Mouse (Mus musculus): ENCODE measurements around the gene Iqschfp. TPM values are rescaled to one million over a fixed set of nuclear protein-coding genes. Genes with fewer than 3 reads are reported as not detected.
A peak's percentile ranks its signal among the peaks of the same experiment; 100 is the strongest.

Gene Iqschfp
- total RNA-seq, 2 experiments from 2014 or later = not detected

DNA sequence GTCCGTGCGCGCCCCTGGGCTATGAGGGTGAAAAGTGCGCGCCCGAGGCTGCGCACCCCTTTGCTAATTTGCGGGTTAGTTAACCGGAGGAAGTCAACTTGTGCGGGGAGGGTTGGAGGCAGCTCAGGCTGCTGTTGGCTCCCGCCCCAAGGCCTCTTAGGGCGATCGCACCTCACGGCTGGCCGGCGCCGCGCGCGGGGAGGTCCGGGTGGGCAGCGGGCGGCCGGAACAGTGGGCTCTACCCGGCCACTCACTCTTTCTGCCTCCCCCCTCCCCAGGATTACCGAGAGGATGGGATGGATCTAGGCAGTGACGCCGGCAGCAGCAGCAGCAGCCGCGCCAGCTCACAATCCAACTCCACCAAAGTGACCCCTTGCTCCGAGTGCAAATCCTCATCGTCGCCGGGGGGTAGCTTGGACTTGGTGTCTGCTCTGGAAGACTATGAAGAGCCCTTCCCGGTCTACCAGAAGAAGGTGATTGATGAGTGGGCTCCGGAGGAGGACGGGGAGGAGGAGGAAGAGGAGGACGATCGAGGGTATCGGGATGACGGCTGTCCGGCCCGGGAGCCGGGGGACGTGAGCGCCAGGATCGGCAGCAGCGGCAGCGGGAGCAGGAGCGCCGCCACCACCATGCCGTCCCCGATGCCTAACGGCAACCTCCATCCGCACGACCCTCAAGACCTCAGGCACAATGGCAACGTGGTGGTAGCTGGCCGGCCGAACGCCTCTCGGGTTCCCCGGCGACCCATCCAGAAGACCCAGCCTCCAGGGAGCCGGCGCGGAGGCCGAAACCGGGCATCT is 602.5 kb downstream of the Iqschfp start:
- DNase-seq = peak; percentile 20

GRCm38 (mm10) chr3:68495096-68495735 is 603.2 kb downstream of the Iqschfp start:
- DNase-seq = peak; percentile 53

DNA sequence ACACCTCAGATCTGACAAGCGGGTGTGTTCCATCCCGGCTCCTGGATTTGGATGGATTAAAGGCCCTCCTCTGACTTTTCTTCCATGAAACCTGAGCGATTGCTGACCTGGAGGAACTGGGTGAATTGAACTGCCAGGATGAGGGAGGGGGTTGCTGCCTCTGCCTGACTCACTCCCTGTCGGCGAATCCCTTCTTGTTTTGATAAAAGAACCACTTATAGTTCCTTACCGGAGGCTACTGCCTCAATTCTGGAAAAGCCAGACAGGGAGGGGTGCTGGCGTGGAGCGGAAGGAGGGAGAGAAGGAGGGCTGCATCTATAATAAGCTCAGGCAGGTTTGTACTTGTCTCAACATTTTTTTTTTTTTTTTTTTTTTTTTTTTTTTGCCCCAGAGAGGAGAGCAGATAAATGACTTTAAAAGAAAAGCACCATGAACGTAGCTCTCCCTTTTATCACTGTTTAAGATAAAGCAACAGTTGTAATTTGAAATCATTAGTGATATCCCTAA is 603.8 kb downstream of the Iqschfp start:
- no peak for DNase-seq

DNA sequence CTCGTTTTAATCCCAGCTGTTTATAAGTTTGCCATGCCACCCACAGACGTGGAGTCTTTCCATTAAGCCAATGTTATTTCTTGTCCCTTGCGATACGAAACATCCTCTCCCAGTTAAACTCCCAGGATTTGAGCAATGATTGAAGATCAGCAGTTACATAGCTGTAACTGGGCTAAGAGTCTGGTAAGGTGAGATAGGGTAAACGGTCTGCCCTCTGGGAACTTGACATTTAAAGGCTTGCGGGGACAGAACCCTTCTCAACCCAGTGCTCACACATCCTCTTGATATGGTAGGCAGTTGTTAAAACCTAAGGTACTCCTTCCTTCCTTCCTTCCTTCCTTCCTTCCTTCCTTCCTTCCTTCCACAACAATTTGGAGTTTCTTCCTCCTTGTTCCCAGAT is 604.5 kb downstream of the Iqschfp start:
- DNase-seq = no peak

DNA sequence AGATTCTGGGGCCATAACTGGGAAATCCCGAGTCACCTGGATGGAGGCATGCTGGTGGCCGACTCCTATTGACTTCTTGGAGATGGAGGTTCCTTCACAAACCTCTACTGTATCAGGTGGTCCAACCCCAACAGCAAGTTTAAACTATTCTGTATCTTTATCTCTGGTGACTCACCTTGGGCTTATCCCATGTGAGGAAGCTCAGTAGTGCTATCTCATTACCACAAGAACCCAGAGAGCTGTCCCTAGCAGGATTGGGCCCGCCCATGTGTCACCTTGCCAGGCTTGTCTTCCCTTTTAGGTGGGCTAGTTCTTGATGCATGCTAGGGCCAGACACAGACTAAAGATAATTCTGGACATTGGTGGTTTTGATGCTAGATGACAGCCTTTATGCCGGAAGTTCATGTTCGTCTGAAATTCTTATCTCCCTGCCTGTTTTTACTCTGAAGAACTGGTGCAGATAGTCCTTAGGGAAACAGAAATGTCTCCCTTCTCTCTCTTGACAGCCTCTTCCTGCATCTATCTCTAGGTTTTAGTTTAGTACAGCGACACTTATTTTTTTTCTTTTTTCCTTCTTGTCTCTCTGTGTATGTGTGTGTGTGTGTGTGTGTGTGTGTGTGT is 607.6 kb downstream of the Iqschfp start:
- DNase-seq = no peak

GRCm38 (mm10) chr3:68504838-68505237 is 612.8 kb downstream of the Iqschfp start:
- no peak for DNase-seq

- peak; percentile 26 for DNase-seq
Observed at GRCm38 (mm10) chr3:68506769-68507318, 614.8 kb downstream of the Iqschfp start.

- DNase-seq = peak; percentile 72
Observed at GRCm38 (mm10) chr3:68508629-68509028, 616.6 kb downstream of the Iqschfp start.

DNA sequence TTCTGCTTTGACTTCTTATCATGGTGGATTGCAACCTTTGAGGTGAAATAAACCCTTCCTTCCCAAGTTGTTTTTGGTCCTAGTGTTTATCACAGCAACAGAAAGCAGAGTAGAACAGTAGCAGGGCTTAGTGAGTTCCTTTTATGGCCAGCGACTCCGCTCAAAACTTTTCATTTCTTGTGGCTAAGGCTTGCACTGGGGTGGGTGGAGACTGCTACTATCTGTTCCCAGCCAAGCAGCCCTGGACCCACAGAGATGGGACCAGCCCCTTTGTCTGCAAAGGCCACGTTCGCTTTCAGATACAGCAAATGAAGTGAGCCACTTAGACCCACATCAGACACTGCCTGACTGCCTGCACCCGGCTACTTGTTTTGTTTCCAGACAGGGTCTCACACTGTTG is 618.8 kb downstream of the Iqschfp start:
- no peak for DNase-seq

- no peak for DNase-seq
Observed at GRCm38 (mm10) chr3:68511744-68512143, 619.7 kb downstream of the Iqschfp start.

DNA sequence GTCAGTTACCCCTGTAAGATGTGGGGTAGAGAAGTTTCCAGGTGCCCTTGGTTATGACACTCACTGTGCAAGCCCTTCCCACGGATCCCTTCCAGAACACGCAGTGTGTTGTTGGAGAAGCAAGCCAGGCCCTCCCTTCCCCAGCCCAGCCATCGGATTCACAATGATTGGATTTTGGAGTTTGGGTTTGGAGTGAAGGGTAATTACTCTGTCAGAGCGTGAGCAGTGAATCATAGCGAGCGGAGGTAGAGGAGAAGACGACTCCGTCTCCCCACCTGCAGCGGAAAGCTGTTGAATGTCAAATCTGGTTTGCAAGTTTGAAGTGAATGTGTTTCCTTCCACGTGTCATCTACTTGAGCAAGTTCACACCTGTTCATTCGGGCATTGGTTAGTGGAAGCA is 620.3 kb downstream of the Iqschfp start:
- no peak for DNase-seq

DNA sequence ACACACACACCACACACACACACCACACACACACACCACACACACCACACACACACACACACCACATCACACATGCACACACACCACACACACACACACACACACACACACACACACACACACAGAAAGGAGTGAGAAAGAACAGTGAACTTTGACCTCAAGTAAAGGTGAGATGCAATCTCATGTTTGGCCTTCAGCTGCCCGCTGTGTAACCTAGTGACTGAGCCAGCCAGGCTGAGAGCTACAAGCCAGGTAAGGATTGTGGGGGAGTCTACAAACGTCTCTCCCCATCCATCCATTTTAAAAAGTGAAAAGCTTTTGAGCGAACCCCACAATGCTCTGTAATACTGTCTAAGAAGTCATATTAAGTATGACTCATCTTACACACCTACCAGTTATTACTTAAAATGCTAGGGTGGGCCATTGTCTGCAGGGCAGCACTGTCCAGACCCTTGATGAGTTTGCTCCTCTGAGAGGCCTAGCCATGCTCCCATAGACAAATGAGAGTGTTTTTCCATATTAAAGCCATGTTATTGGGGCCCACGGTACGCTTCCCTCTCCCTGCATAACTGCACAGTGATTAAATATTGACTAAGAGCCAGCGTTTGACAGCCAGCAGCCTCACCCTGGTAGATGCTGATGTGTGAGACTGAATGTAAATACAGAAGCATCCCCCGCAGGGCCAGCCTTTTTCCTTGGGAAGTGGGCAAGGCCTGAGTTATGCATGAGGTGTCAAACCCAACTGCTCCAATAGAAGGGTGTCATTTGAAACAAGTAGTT is 621.5 kb downstream of the Iqschfp start:
- no peak for DNase-seq

GRCm38 (mm10) chr3:68514120-68514497 is 622.1 kb downstream of the Iqschfp start:
- no peak for DNase-seq

- no peak for DNase-seq
Observed at GRCm38 (mm10) chr3:68514717-68515116, 622.7 kb downstream of the Iqschfp start.

GRCm38 (mm10) chr3:68516393-68517081 is 624.5 kb downstream of the Iqschfp start:
- no peak for DNase-seq

DNA sequence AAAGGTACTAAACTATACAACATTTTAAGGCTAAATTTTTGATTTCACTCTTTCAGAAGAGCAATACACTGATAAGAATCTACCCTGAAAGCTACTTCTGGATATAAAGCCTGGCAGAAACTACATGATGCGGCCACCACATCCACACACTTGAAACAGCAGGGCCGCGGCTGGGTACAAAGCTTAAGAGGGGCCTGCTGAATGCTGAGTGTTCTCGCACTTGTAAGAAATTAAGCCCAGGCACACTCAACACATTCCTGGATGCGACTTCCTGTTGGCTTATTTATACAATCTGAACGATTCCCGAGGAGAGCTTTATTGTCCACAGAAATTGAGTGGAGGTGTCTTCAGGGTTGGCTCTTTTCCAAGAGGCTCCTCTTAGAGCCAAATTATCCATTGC is 625.2 kb downstream of the Iqschfp start:
- DNase-seq = no peak

GRCm38 (mm10) chr3:68518041-68518440 is 626.0 kb downstream of the Iqschfp start:
- no peak for DNase-seq

DNA sequence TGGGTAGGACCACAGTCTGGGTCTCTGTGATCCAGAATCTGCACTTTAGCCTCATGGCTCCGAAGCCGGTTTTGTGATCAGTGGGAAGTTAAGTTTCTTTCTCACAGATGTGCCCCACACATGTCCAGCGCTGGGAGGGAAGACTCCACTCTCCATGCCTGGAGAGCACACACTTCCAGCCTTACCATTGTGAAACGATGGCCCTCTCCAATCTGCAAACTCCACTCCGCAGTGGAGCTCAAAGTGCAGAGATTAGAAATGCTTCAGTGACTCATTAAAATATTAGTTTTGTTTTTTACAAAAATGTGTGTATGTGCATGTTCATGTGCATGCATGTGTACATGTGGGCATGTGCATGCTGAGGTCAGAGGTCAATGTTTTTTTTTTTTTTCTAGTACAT is 626.6 kb downstream of the Iqschfp start:
- DNase-seq = no peak

- no peak for DNase-seq
Observed at GRCm38 (mm10) chr3:68525361-68525878, 633.4 kb downstream of the Iqschfp start.

- DNase-seq = no peak
Observed at GRCm38 (mm10) chr3:68526416-68526815, 634.4 kb downstream of the Iqschfp start.

GRCm38 (mm10) chr3:68527182-68527581 is 635.1 kb downstream of the Iqschfp start:
- DNase-seq = no peak

Measured in gastrocnemius, postnatal 25 days (tissue).